Mouse (Mus musculus) kidney, embryonic 16.5 days (tissue): ENCODE results near the gene Naa30. TPM values are rescaled to one million over a fixed set of nuclear protein-coding genes. Genes with fewer than 3 reads are reported as not detected.
"Not testable (repeated sequence)": the region's sequence is repeated elsewhere in the genome, so short reads cannot be mapped to it uniquely, and the experiment has no call there.

Source experiments
- ATAC-seq: fragments of 200-750 bp; cut with Nextera tagmentation; 2 replicates; pipeline ENCODE4 v1.8.0; 2017; ENCODE audit warnings: moderate TSS enrichment; ENCODE audit not compliant: low FRiP score, low TSS enrichment
- H3K27ac ChIP-seq: fragments of 300-500 bp; sonication (generic); 2 replicates; pipeline ENCODE4 v1.5.1; 2014; ENCODE audit warnings: low read length
- H3K27me3 ChIP-seq: fragments of 300-500 bp; sonication (generic); 2 replicates; pipeline ENCODE4 v1.6.1; 2014; ENCODE audit warnings: low read length, control low read depth, mixed read lengths; ENCODE audit not compliant: insufficient read depth
- H3K36me3 ChIP-seq: fragments of 300-500 bp; sonication (generic); 2 replicates; pipeline ENCODE4 v1.6.1; 2014; ENCODE audit warnings: low read length, control low read depth, mixed read lengths; ENCODE audit not compliant: insufficient read depth
- H3K4me1 ChIP-seq: fragments of 300-500 bp; sonication (generic); 2 replicates; pipeline ENCODE4 v1.6.1; 2014; ENCODE audit warnings: low read length, control low read depth, mixed read lengths; ENCODE audit not compliant: insufficient read depth
- H3K4me2 ChIP-seq: fragments of 300-500 bp; sonication (generic); replicated peaks from 2 replicates; pipeline ENCODE4 v1.6.1; 2014; ENCODE audit warnings: low read depth, low read length
- H3K4me3 ChIP-seq: fragments of 300-500 bp; sonication (generic); 2 replicates; pipeline ENCODE4 v1.5.1; 2014; ENCODE audit warnings: mild to moderate bottlenecking, low read length
- H3K9ac ChIP-seq: fragments of 300-500 bp; sonication (generic); replicated peaks from 2 replicates; pipeline ENCODE4 v1.6.1; 2014; ENCODE audit warnings: low read length
- H3K9me3 ChIP-seq: fragments of 300-500 bp; sonication (generic); 2 replicates; pipeline ENCODE4 v1.6.1; 2016; ENCODE audit warnings: low read length, control low read depth
- WGBS: fragments of 180-500 bp; shearing (Covaris S2); extraction: QIAGEN DNeasy Blood & Tissue Kit; methylation state at CpG from one replicate; pipeline ENCODE4 v1.1.7; 2014; 5-methylcytosine and 5-hydroxymethylcytosine counted together
- polyA plus RNA-seq: library from polyadenylated mRNA; unstranded; fragments of >200 nt; fragmentation: Nextera tagmentation; extraction: Ambion mirVana; gene quantifications from 2 replicates; pipeline ENCODE4 v1.2.1, GENCODE M21; 2015

The Naa30 gene
- polyA plus RNA-seq, 1 experiment from 2014 or later, result 7.3 TPM

- 90% methylated on average over 4 of the region's 4 CpGs for WGBS
- not testable (repeated sequence) for H3K27ac ChIP-seq, H3K4me3 ChIP-seq, H3K9me3 ChIP-seq, H3K4me1 ChIP-seq, H3K4me2 ChIP-seq, H3K9ac ChIP-seq, ATAC-seq, H3K36me3 ChIP-seq, H3K27me3 ChIP-seq
These were observed 47.5 kb downstream of the Naa30 start for GRCm38 (mm10) chr14:49219466-49220022.

- H3K4me1 ChIP-seq, result no peaks in the 10 kb centered on the region
- WGBS, result 91% methylated on average over 2 of the region's 2 CpGs
- no peak overlapping the region for H3K9ac ChIP-seq
- no peak overlapping the region for H3K4me2 ChIP-seq
- H3K4me3 ChIP-seq, result no peak overlapping the region
- H3K9me3 ChIP-seq, result no peaks in the 10 kb centered on the region
- no peaks in the 10 kb centered on the region for H3K27me3 ChIP-seq
- H3K36me3 ChIP-seq, result peaks cover 6% of the 10 kb centered on the region; the same call in 1 of the 2 replicates
- no peak for ATAC-seq
- H3K27ac ChIP-seq, result no peak overlapping the region
These were observed 49.7 kb downstream of the Naa30 start for GRCm38 (mm10) chr14:49221771-49222170.

GRCm38 (mm10) chr14:49226471-49226870 is 54.4 kb downstream of the Naa30 start:
- no peak for ATAC-seq
- H3K27ac ChIP-seq, result no peak overlapping the region

GRCm38 (mm10) chr14:49226986-49227385 is 55.0 kb downstream of the Naa30 start:
- no peaks in the 10 kb centered on the region for H3K4me1 ChIP-seq
- no peak overlapping the region for H3K4me3 ChIP-seq
- no peaks in the 10 kb centered on the region for H3K27me3 ChIP-seq
- H3K36me3 ChIP-seq, result peaks cover 8% of the 10 kb centered on the region; the same call in 1 of the 2 replicates
- H3K9me3 ChIP-seq, result no peaks in the 10 kb centered on the region
- no peak overlapping the region for H3K9ac ChIP-seq
- 87% methylated on average over 11 of the region's 11 CpGs for WGBS
- ATAC-seq, result no peak
- no peak overlapping the region for H3K4me2 ChIP-seq
- no peak overlapping the region for H3K27ac ChIP-seq

More at GRCm38 (mm10) chr14:49226471-49226870, 54.4 kb downstream of the Naa30 start:
- Histone ChIP-seq H3K9me3 (no peaks in the 10 kb centered on the region), H3K9ac (no peak overlapping the region), H3K27me3 (no peaks in the 10 kb centered on the region), H3K4me2 (no peak overlapping the region), H3K4me3 (no peak overlapping the region), H3K4me1 (no peaks in the 10 kb centered on the region), H3K36me3 (peaks cover 8% of the 10 kb centered on the region; the same call in 1 of the 2 replicates)
- WGBS, result 78% methylated on average over 7 of the region's 7 CpGs

GRCm38 (mm10) chr14:49231845-49232244 is 59.8 kb downstream of the Naa30 start:
- no peaks in the 10 kb centered on the region for H3K9me3 ChIP-seq
- H3K36me3 ChIP-seq, result 0 out of 2 replicates have a peak, but pooled peaks cover 3% of the 10 kb centered on the region
- 75% methylated on average over 3 of the region's 3 CpGs for WGBS
- H3K27me3 ChIP-seq, result no peaks in the 10 kb centered on the region
- no peak overlapping the region for H3K4me3 ChIP-seq
- H3K9ac ChIP-seq, result no peak overlapping the region
- no peaks in the 10 kb centered on the region for H3K4me1 ChIP-seq
- no peak for ATAC-seq
- no peak overlapping the region for H3K27ac ChIP-seq
- H3K4me2 ChIP-seq, result no peak overlapping the region

GRCm38 (mm10) chr14:49234788-49235515 is 62.9 kb downstream of the Naa30 start:
- 52% methylated on average over 9 of the region's 9 CpGs for WGBS
- Histone ChIP-seq H3K36me3 (no peaks in the 10 kb centered on the region), H3K4me1 (no peaks in the 10 kb centered on the region), H3K27me3 (no peaks in the 10 kb centered on the region), H3K9ac (no peak overlapping the region), H3K4me3 (no peak overlapping the region), H3K4me2 (no peak overlapping the region), H3K27ac (no peak overlapping the region), H3K9me3 (no peaks in the 10 kb centered on the region)
- peak; percentile 52 for ATAC-seq

GRCm38 (mm10) chr14:49238206-49238605 is 66.2 kb downstream of the Naa30 start:
- 33% methylated on average over 11 of the region's 11 CpGs for WGBS
- Histone ChIP-seq H3K36me3 (no peaks in the 10 kb centered on the region), H3K9me3 (no peaks in the 10 kb centered on the region), H3K4me1 (no peaks in the 10 kb centered on the region), H3K4me2 (no peak overlapping the region), H3K9ac (no peak overlapping the region), H3K27me3 (no peaks in the 10 kb centered on the region), H3K4me3 (no peak overlapping the region), H3K27ac (no peak overlapping the region)
- ATAC-seq, result peak; percentile 85

Other genes starting within 250 kb of the Naa30 start
- 26.5 and 28.7 TPM in 2 replicates for gene Ap5m1, start 106.1 kb upstream of the Naa30 start, polyA plus RNA-seq
- 40.4 and 42.5 TPM in 2 replicates for gene Exoc5, start 105.6 kb upstream of the Naa30 start, polyA plus RNA-seq
- 98.3 and 101 TPM in 2 replicates for gene ccdc198, start 73.2 kb downstream of the Naa30 start, polyA plus RNA-seq